Mouse (Mus musculus) liver, embryonic 11.5 days (tissue): ENCODE data around the gene Primpol. TPM values are rescaled to one million over a fixed set of nuclear protein-coding genes. Genes with fewer than 3 reads are reported as not detected.

Experiments
- ATAC-seq: fragments of 200-750 bp; cut with Nextera tagmentation; replicated peaks from 2 replicates; pipeline ENCODE4 v1.8.0; 2017; ENCODE audit warnings: moderate number of reproducible peaks, mild to moderate bottlenecking, moderate TSS enrichment, moderate library complexity; ENCODE audit not compliant: low FRiP score
- DNase-seq: peaks from one replicate; pipeline ENCODE4 v3.0.0-alpha.2; 2017; ENCODE audit warnings: low spot score
- H3K27ac ChIP-seq: fragments of 300-500 bp; sonication (generic); 2 replicates; pipeline ENCODE4 v1.5.1; 2014; ENCODE audit warnings: mild to moderate bottlenecking, low read depth, low read length, control low read depth
- H3K27me3 ChIP-seq: fragments of 300-500 bp; sonication (generic); replicated peaks from 2 replicates; pipeline ENCODE4 v1.6.1; 2014; ENCODE audit warnings: low read length, mixed read lengths; ENCODE audit not compliant: control insufficient read depth, insufficient read depth
- H3K36me3 ChIP-seq: fragments of 300-500 bp; sonication (generic); 2 replicates; pipeline ENCODE4 v1.6.1; 2014; ENCODE audit warnings: mild to moderate bottlenecking, low read length, moderate library complexity, mixed read lengths; ENCODE audit not compliant: control insufficient read depth, insufficient read depth
- H3K4me1 ChIP-seq: fragments of 300-500 bp; sonication (generic); replicated peaks from 2 replicates; pipeline ENCODE4 v1.6.1; 2014; ENCODE audit warnings: low read length, mixed read lengths; ENCODE audit not compliant: control insufficient read depth, insufficient read depth
- H3K4me2 ChIP-seq: fragments of 300-500 bp; sonication (generic); 2 replicates; pipeline ENCODE4 v1.6.1; 2014; ENCODE audit warnings: mild to moderate bottlenecking, control low read depth, moderate library complexity
- H3K4me3 ChIP-seq: fragments of 300-500 bp; sonication (generic); 2 replicates; pipeline ENCODE4 v1.5.1; 2014; ENCODE audit warnings: low read depth, low read length, control low read depth
- H3K9ac ChIP-seq: fragments of 300-500 bp; sonication (generic); 2 replicates; pipeline ENCODE4 v1.6.1; 2014; ENCODE audit warnings: low read depth, low read length, control low read depth
- H3K9me3 ChIP-seq: fragments of 300-500 bp; sonication (generic); 2 replicates; pipeline ENCODE4 v1.6.1; 2016; ENCODE audit warnings: low read length, inconsistent platforms, mixed read lengths; ENCODE audit not compliant: control insufficient read depth
- WGBS: fragments of 180-500 bp; shearing (Covaris S2); extraction: QIAGEN DNeasy Blood & Tissue Kit; methylation state at CpG from one replicate; pipeline ENCODE4 v1.1.7; 2014; 5-methylcytosine and 5-hydroxymethylcytosine counted together
- polyA plus RNA-seq: library from polyadenylated mRNA; unstranded; fragments of >200 nt; fragmentation: Nextera tagmentation; extraction: Ambion mirVana; gene quantifications from 2 replicates; pipeline ENCODE4 v1.2.1, GENCODE M21; 2014

The Primpol gene
- polyA plus RNA-seq, 1 experiment from 2014 or later: 16.4 TPM

DNA sequence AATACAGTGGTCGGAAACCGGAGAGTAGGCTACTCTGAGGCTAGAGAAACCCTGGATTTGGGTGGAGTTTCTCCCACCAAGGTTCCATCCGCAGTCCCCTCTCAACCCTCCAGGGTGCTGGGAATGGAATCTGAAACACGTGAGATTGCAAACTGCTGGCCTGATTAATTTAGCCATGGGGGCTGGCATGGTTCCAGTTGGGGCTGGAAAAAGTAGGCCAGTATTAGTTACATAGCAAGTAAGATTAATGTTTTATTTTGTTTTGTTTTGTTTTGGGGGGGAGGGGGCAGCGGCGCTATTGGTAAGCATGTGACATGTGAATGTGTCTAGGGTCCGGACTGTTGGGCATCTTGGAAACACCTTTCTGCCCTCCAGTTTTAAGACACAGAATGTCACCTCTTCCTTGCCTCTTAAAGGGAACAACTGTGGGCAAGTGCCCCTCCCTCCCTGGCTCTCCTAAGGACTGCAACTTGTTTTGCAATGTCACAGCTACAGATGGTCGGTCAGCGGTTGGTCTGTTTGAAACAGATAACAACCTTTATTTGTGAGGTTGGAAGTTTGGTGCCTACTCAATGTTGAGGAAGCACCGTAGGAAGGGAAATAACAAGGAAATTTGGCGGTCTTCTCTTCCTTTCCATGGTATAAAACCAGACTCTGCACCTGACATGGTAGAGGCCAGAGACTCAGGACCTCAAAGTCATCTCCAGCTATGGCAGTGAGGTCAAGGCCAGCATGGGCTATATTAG, 70.4 kb downstream of the Primpol start:
- ATAC-seq: peak; percentile 84
- H3K27ac ChIP-seq: peak overlapping the region; percentile 81
- H3K4me3 ChIP-seq: no peak overlapping the region
- no peaks in the 10 kb centered on the region for H3K27me3 ChIP-seq
- H3K9ac ChIP-seq: peak overlapping the region; percentile 56
- 53% methylated on average over 11 of the region's 11 CpGs for WGBS
- H3K9me3 ChIP-seq: no peaks in the 10 kb centered on the region
- DNase-seq: peak; percentile 41
- peak overlapping the region; percentile 52 for H3K4me2 ChIP-seq
- peaks cover 8% of the 10 kb centered on the region for H3K4me1 ChIP-seq
- no peaks in the 10 kb centered on the region for H3K36me3 ChIP-seq

DNA sequence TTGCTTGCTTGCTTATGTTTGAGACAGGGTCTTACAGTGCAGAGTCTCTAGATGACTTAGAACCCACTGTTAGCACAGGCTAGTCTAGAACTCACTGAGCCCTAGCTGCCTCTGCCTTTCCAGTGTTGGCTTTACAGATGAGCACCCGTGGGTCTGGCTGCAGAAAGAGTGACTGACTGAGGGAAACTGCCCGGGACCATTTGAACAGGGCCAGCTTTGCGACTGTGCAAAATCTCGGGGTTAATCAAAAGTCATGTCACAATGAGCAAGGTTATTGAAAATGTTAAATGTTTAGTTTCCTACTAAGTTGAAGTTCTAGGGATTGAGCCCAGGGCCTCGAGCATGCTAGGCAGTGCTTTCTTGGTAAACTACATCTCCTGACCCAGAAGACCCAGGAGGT, 71.2 kb downstream of the Primpol start:
- WGBS: 88% methylated on average over 5 of the region's 5 CpGs
- no peak overlapping the region for H3K9ac ChIP-seq
- peaks cover 7% of the 10 kb centered on the region for H3K4me1 ChIP-seq
- no peak overlapping the region for H3K4me3 ChIP-seq
- ATAC-seq (no peak), DNase-seq (no peak)
- H3K4me2 ChIP-seq: no peak overlapping the region
- H3K27ac ChIP-seq: no peak overlapping the region; the same call in 1 of the 2 replicates
- no peaks in the 10 kb centered on the region for H3K27me3 ChIP-seq
- H3K9me3 ChIP-seq: no peaks in the 10 kb centered on the region
- no peaks in the 10 kb centered on the region for H3K36me3 ChIP-seq

DNA sequence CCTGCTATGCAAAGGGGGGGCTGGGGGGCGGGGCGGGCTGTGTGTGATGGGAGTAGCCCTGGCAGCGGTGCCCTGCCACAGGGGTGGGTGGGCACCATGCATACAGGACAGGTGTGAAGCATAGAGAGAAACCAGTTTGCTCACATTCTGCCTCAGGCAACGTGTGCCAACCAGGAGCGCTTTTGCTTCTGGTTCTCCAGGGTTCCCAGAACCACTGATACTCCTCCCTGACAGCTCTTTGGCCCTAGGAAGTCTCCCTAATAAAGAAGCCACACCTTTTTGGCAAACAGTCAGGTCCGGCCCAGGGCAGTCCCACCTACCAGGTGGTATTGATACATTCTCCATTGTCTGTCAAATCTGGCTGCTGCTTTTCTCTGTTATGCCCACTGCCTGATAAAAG, 73.3 kb downstream of the Primpol start:
- no peak overlapping the region for H3K9ac ChIP-seq
- no peak overlapping the region for H3K27ac ChIP-seq
- H3K4me2 ChIP-seq: no peak overlapping the region
- H3K9me3 ChIP-seq: no peaks in the 10 kb centered on the region
- peaks cover 15% of the 10 kb centered on the region for H3K4me1 ChIP-seq
- H3K27me3 ChIP-seq: no peaks in the 10 kb centered on the region
- H3K36me3 ChIP-seq: no peaks in the 10 kb centered on the region
- no peak for DNase-seq
- WGBS: 77% methylated on average over 6 of the region's 6 CpGs
- no peak for ATAC-seq
- no peak overlapping the region for H3K4me3 ChIP-seq

GRCm38 (mm10) chr8:46543191-46543590, 73.8 kb downstream of the Primpol start:
- Histone ChIP-seq H3K36me3 (no peaks in the 10 kb centered on the region), H3K9me3 (no peaks in the 10 kb centered on the region), H3K9ac (no peak overlapping the region), H3K4me1 (peaks cover 15% of the 10 kb centered on the region), H3K27me3 (no peaks in the 10 kb centered on the region), H3K4me2 (no peak overlapping the region), H3K27ac (no peak overlapping the region), H3K4me3 (no peak overlapping the region)
- DNase-seq (no peak), ATAC-seq (no peak)
- WGBS: 84% methylated on average over 7 of the region's 7 CpGs

DNA sequence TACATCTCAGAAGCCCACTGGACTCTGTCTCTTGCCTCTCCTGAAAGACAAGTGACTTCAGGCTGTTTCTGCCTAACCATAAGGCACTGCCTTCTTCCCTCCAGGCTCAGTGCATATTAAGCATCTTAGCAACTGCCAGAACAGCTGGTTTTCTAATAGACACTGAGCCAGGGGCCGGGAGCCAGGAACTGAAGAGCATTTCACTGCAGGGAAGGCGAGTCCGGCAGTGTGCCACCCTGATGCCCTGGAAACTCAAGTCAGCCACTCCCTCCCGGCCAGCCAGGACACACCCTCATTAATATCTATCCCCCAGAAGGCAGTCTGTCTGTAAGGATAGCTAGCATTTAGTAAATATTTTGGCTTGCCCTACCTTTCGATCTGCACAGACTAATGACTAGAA, 77.3 kb downstream of the Primpol start:
- Histone ChIP-seq H3K36me3 (peaks cover under 1% of the 10 kb centered on the region; the same call in 1 of the 2 replicates), H3K4me3 (no peak overlapping the region), H3K27me3 (no peaks in the 10 kb centered on the region), H3K4me2 (peak overlapping the region; percentile 4; the same call in 1 of the 2 replicates), H3K9ac (no peak overlapping the region), H3K9me3 (no peaks in the 10 kb centered on the region), H3K27ac (no peak overlapping the region), H3K4me1 (peaks cover 10% of the 10 kb centered on the region)
- WGBS: 75% methylated on average over 5 of the region's 5 CpGs
- DNase-seq (no peak), ATAC-seq (peak; percentile 88)

GRCm38 (mm10) chr8:46533926-46534325, 83.1 kb downstream of the Primpol start:
- H3K27ac ChIP-seq: no peak overlapping the region
- no peaks in the 10 kb centered on the region for H3K9me3 ChIP-seq
- ATAC-seq: no peak
- WGBS: 78% methylated on average over 7 of the region's 7 CpGs
- no peaks in the 10 kb centered on the region for H3K4me1 ChIP-seq
- H3K9ac ChIP-seq: no peak overlapping the region
- no peak for DNase-seq
- peaks cover 4% of the 10 kb centered on the region for H3K36me3 ChIP-seq
- H3K27me3 ChIP-seq: no peaks in the 10 kb centered on the region
- H3K4me2 ChIP-seq: no peak overlapping the region
- H3K4me3 ChIP-seq: no peak overlapping the region

- Histone ChIP-seq H3K27me3 (no peaks in the 10 kb centered on the region), H3K27ac (no peak overlapping the region), H3K4me3 (no peak overlapping the region), H3K4me1 (no peaks in the 10 kb centered on the region), H3K36me3 (peaks cover 4% of the 10 kb centered on the region), H3K9ac (no peak overlapping the region), H3K4me2 (no peak overlapping the region), H3K9me3 (no peaks in the 10 kb centered on the region)
- 50% methylated on average over 4 of the region's 4 CpGs for WGBS
- ATAC-seq (no peak), DNase-seq (no peak)
These were observed 86.5 kb downstream of the Primpol start for GRCm38 (mm10) chr8:46530541-46530940.

DNA sequence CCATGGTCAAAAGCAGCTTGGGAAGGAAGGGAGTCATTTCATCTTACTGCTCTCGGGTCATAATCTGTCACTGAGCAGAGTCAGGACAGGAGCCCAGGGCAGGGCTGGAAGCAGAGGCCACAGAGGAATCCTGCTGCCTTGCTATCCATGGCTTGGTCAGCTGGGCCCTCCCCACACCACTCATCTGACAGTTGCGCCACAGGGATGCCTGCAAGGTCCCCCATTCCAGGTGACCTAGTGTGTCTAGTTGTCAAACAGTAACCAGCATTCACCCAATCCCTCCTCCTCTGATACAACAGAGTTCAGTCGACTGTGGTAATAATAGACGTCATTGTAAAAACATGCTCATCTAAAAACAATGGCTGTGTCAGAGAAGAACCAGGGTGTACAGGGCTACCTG, 87.5 kb downstream of the Primpol start:
- DNase-seq (no peak), ATAC-seq (peak; percentile 48)
- H3K27me3 ChIP-seq: no peaks in the 10 kb centered on the region
- no peak overlapping the region for H3K9ac ChIP-seq
- no peak overlapping the region for H3K27ac ChIP-seq
- peaks cover under 1% of the 10 kb centered on the region for H3K36me3 ChIP-seq
- no peaks in the 10 kb centered on the region for H3K4me1 ChIP-seq
- H3K4me3 ChIP-seq: no peak overlapping the region
- WGBS: 69% methylated on average over 4 of the region's 4 CpGs
- no peaks in the 10 kb centered on the region for H3K9me3 ChIP-seq
- H3K4me2 ChIP-seq: no peak overlapping the region

DNA sequence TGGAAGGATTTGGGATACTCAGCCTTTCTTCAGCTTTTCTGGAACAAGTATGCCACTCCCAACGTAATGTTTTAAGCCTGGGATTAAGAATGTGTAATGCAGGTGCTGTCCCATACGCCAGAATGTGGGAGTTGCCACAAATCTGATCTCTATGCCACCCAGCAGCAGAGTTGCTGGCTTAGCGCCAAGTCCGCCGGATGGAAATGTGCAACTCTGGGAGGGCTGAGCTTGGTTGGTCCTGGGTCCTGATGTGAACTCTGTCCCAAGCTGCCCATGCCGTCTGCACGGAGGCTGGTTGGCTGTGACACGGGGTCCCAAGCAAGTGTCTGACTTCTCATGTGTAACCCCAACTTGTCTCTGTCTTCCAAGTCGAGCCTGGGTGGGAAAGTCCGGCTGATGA, 90.2 kb downstream of the Primpol start:
- Histone ChIP-seq H3K4me2 (no peak overlapping the region), H3K36me3 (no peaks in the 10 kb centered on the region), H3K27ac (no peak overlapping the region), H3K4me3 (no peak overlapping the region), H3K9ac (no peak overlapping the region), H3K27me3 (no peaks in the 10 kb centered on the region), H3K9me3 (no peaks in the 10 kb centered on the region), H3K4me1 (no peaks in the 10 kb centered on the region)
- DNase-seq (no peak), ATAC-seq (no peak)
- WGBS: 84% methylated on average over 10 of the region's 10 CpGs
